Mouse (Mus musculus): Measurements from ENCODE around the gene Nfs1. TPM values are rescaled to one million over a fixed set of nuclear protein-coding genes. Genes with fewer than 3 reads are reported as not detected.
A peak's percentile ranks its signal among the peaks of the same experiment; 100 is the strongest.

Nfs1 gene
- polyA plus RNA-seq, 1 experiment from 2014 or later, result 37.2 TPM

DNA sequence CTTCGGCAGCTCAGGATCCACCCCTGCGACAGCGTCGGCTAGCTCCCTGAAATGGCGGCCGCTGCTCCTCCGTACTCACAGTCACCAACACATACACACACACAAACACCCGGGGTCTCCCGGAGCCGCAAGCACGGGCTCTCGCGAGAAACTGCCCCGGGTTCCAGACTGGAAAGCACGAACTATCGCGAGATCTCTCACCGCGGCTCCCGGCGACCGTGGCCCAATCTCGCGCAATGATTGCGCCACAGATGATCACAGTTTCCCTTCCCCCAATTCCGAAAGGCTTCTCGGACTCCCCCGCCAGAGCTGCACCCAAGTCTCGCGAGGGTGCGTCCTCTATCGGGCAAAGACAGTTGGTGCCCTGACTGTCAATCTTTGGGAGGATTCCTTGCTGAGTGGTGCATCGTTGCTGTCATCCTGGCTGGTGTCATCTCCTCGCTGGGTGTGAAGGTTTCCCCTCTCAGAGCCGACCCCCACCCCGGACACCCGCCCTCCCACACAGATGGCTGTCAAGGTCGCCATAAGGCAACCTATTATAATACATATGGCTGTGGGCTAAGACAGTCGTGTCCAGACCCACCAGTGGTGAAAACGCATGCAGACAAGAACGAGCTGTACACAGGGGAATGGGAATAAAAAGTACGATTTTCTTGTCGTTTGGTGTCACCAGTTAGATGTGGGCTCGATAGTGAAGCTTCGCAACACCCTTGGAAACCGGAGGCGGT is 36.3 kb upstream of the Nfs1 start, which contains the start of gene Rbm39:
Gene Rbm39, minus strand, starts transcription at position 145 of the 728 bp plus-strand sequence.
- H3K27ac ChIP-seq (ENCODE audit: low read depth, low read length), result peak within 1 kb of the TSS; percentile 89
- under 1% methylated on average over 47 of the region's 47 CpGs for WGBS
- H3K9me3 ChIP-seq (ENCODE audit: control insufficient read depth, low read length), result no peaks in the 10 kb centered on the region
- peak within 1 kb of the TSS; percentile 82 for H3K4me2 ChIP-seq
- peak within 1 kb of the TSS; percentile 100 for H3K9ac ChIP-seq (ENCODE audit: low read length)
- H3K27me3 ChIP-seq (ENCODE audit: control insufficient read depth, insufficient read depth, low read length), result no peaks in the 10 kb centered on the region
- H3K36me3 ChIP-seq (ENCODE audit: control insufficient read depth, insufficient read depth, low read length), result peaks cover 12% of the 10 kb centered on the region
- peak; percentile 100 for DNase-seq (ENCODE audit: low spot score, missing footprints)
- peak within 1 kb of the TSS; percentile 90 for H3K4me3 ChIP-seq (ENCODE audit: low read depth, low read length)
- H3K4me1 ChIP-seq (ENCODE audit: control insufficient read depth, insufficient read depth, low read length), result peaks cover 17% of the 10 kb centered on the region
- ATAC-seq (ENCODE audit: low FRiP score), result peak; percentile 96

DNA sequence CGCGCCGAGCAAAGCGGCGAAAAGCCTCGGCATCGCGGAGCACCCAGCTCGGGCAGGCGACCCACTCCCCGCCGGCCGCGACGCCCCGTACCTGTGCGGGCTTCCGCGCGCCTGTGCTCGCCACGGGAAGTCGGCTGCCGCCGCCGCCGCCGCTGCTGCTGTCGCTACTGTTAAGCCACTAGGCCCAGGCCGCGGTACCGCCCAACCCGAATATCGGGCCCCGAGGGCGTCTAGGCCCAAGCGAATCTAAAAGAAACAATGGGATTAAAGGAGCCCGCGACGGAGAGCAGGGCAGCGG is 35.8 kb upstream of the Nfs1 start:
- Histone ChIP-seq H3K27me3 (ENCODE audit: control insufficient read depth, insufficient read depth, low read length) (no peaks in the 10 kb centered on the region), H3K36me3 (ENCODE audit: control insufficient read depth, insufficient read depth, low read length) (peaks cover 12% of the 10 kb centered on the region), H3K4me2 (no peak overlapping the region), H3K4me1 (ENCODE audit: control insufficient read depth, insufficient read depth, low read length) (peaks cover 17% of the 10 kb centered on the region), H3K9me3 (ENCODE audit: control insufficient read depth, low read length) (no peaks in the 10 kb centered on the region), H3K9ac (ENCODE audit: low read length) (peak overlapping the region; percentile 100), H3K4me3 (ENCODE audit: low read depth, low read length) (peak overlapping the region; percentile 90), H3K27ac (ENCODE audit: low read depth, low read length) (peak overlapping the region; percentile 89)
- DNase-seq (ENCODE audit: low spot score, missing footprints), result no peak
- WGBS, result 1% methylated on average over 36 of the region's 41 CpGs
- peak; percentile 50 for ATAC-seq (ENCODE audit: low FRiP score)

DNA sequence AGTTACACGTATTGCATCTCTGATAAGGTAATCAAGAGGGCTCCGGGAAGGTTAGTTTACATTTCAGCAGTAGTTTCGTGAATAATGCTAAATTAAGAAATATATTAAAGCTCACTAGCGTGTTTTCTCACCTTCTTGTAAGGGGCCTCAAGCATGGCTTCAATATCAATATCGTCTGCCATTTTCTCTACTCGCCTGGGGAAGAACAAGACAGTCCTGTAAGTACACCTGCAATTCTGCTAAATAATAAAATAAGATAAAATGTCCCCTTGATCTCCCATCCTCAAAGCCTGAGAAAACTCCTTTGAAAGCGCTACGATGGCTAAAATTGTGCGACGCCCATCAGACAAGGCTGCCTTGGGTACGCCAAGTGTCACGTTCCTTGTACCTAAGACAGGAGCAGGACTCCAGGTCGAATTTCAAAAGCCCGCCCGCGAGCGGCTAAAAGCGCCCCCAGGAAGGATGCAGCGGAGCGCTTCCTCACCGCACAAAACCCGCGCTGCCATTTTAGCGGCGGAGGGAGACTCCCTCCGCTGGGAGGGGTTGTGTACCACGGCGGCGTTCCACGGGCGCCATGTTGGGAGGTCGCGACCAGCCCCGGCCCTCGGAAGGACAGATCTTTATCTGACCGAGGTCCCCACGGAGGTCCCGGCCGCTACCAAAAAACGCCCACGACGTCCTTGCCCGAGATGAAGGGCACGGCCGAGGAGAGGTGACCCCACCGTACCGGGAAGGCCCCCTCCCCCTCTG is 35.2 kb upstream of the Nfs1 start:
- H3K9me3 ChIP-seq (ENCODE audit: control insufficient read depth, low read length), result no peaks in the 10 kb centered on the region
- peak overlapping the region; percentile 89 for H3K27ac ChIP-seq (ENCODE audit: low read depth, low read length)
- WGBS, result 2% methylated on average over 47 of the region's 47 CpGs
- peak overlapping the region; percentile 100 for H3K9ac ChIP-seq (ENCODE audit: low read length)
- peak overlapping the region; percentile 82 for H3K4me2 ChIP-seq
- peaks cover 17% of the 10 kb centered on the region for H3K4me1 ChIP-seq (ENCODE audit: control insufficient read depth, insufficient read depth, low read length)
- H3K27me3 ChIP-seq (ENCODE audit: control insufficient read depth, insufficient read depth, low read length), result no peaks in the 10 kb centered on the region
- peak; percentile 53 for ATAC-seq (ENCODE audit: low FRiP score)
- peak; percentile 97 for DNase-seq (ENCODE audit: low spot score, missing footprints)
- H3K36me3 ChIP-seq (ENCODE audit: control insufficient read depth, insufficient read depth, low read length), result peaks cover 12% of the 10 kb centered on the region
- H3K4me3 ChIP-seq (ENCODE audit: low read depth, low read length), result peak overlapping the region; percentile 90

DNA sequence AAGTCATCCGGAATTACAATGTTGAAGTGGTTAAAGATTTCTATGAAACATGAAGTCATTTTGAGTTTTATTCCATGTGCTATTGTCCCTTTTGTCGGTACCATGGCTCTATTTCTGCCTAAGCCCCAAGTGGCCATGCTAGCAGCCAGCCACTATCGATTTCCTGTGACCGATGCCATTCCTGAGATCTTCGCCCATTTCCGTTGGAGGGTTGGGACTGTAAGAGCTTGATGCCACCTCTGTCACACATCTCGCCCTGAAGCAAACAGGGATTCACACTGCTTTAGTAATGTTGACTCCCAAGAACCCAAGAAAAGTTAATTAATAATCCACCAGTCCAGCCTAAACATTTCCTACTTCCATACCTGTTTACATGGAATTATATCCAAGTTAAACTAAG is 33.7 kb upstream of the Nfs1 start:
- Histone ChIP-seq H3K36me3 (ENCODE audit: control insufficient read depth, insufficient read depth, low read length) (peaks cover 15% of the 10 kb centered on the region), H3K4me3 (ENCODE audit: low read depth, low read length) (no peak overlapping the region), H3K9ac (ENCODE audit: low read length) (no peak overlapping the region), H3K4me1 (ENCODE audit: control insufficient read depth, insufficient read depth, low read length) (peaks cover 17% of the 10 kb centered on the region), H3K27ac (ENCODE audit: low read depth, low read length) (no peak overlapping the region), H3K9me3 (ENCODE audit: control insufficient read depth, low read length) (no peaks in the 10 kb centered on the region), H3K4me2 (peak overlapping the region; percentile 82), H3K27me3 (ENCODE audit: control insufficient read depth, insufficient read depth, low read length) (no peaks in the 10 kb centered on the region)
- no peak for ATAC-seq (ENCODE audit: low FRiP score)
- no peak for DNase-seq (ENCODE audit: low spot score, missing footprints)
- WGBS, result 86% methylated on average over 7 of the region's 7 CpGs

DNA sequence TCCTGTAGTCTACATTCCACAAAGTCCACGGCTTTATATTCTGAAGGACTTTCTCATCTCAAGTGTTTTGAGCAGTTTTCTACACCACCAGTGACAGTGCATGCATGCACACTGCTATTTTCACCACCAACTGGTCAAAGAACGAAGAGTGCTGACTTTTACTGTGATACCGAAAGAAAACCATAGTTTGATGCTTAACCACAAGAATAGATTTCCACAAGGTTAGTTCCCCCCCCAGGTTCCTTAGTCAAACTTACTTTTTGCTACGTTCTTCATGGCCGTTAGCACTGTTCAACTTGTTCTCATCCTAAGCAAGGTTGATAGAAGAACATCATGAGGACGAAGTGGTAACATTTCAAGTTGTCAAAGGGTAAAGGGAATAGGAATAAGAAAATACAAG is 33.1 kb upstream of the Nfs1 start:
- Histone ChIP-seq H3K36me3 (ENCODE audit: control insufficient read depth, insufficient read depth, low read length) (peaks cover 15% of the 10 kb centered on the region), H3K4me2 (no peak overlapping the region), H3K27ac (ENCODE audit: low read depth, low read length) (no peak overlapping the region), H3K9me3 (ENCODE audit: control insufficient read depth, low read length) (no peaks in the 10 kb centered on the region), H3K4me1 (ENCODE audit: control insufficient read depth, insufficient read depth, low read length) (peaks cover 17% of the 10 kb centered on the region), H3K4me3 (ENCODE audit: low read depth, low read length) (no peak overlapping the region), H3K27me3 (ENCODE audit: control insufficient read depth, insufficient read depth, low read length) (no peaks in the 10 kb centered on the region), H3K9ac (ENCODE audit: low read length) (no peak overlapping the region)
- no peak for ATAC-seq (ENCODE audit: low FRiP score)
- DNase-seq (ENCODE audit: low spot score, missing footprints), result no peak
- WGBS, result 91% methylated on average over 6 of the region's 6 CpGs

DNA sequence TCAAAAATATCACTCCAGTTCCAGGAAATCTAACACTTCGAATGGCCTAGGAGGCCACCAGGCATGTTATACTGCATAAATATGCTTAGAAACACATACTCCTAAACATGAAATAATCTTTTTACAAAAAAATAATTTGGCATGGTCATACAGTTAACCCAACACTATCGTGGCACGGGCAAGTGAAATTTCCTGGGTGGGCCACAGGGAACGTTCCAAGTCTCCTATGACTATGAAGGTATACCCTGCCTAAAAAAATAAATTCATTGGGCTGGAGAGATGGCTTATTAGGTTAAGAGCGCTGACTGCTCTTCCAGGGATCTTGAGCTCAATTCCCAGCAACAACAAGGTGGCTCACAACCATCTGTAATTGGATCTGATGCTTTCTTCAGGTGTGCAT is 22.6 kb upstream of the Nfs1 start:
- Histone ChIP-seq H3K9me3 (ENCODE audit: control insufficient read depth, low read length) (no peaks in the 10 kb centered on the region), H3K36me3 (ENCODE audit: control insufficient read depth, insufficient read depth, low read length) (peaks cover 35% of the 10 kb centered on the region), H3K9ac (ENCODE audit: low read length) (no peak overlapping the region), H3K4me2 (no peak overlapping the region), H3K4me3 (ENCODE audit: low read depth, low read length) (no peak overlapping the region), H3K27me3 (ENCODE audit: control insufficient read depth, insufficient read depth, low read length) (no peaks in the 10 kb centered on the region), H3K4me1 (ENCODE audit: control insufficient read depth, insufficient read depth, low read length) (no peaks in the 10 kb centered on the region), H3K27ac (ENCODE audit: low read depth, low read length) (no peak overlapping the region)
- ATAC-seq (ENCODE audit: low FRiP score) (no peak), DNase-seq (ENCODE audit: low spot score, missing footprints) (peak; percentile 82)
- WGBS, result 97% methylated on average over 5 of the region's 5 CpGs

DNA sequence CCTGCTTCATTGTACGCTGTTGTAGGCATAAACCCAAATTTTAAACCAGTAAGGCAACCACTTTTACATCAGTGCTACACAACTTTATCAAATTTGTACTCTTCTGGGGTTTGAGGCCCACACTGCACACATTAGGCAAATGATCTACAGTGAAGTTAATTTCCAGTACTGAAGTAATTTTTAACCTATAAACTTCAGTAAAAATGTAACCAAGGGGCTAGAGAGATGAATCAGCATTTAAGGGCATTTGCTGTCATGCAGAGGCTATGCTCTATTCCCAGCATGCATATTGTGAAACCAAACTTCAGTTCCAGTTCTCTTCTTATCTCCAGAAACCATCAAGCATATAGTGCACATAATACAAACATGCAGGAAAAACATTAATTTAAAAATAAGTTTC is 21.5 kb upstream of the Nfs1 start:
- H3K4me1 ChIP-seq (ENCODE audit: control insufficient read depth, insufficient read depth, low read length), result no peaks in the 10 kb centered on the region
- WGBS, result 98% methylated on average over 1 of the region's 1 CpGs
- H3K27ac ChIP-seq (ENCODE audit: low read depth, low read length), result no peak overlapping the region
- peaks cover 34% of the 10 kb centered on the region for H3K36me3 ChIP-seq (ENCODE audit: control insufficient read depth, insufficient read depth, low read length)
- no peak overlapping the region for H3K9ac ChIP-seq (ENCODE audit: low read length)
- no peak for ATAC-seq (ENCODE audit: low FRiP score)
- H3K4me3 ChIP-seq (ENCODE audit: low read depth, low read length), result no peak overlapping the region
- no peak for DNase-seq (ENCODE audit: low spot score, missing footprints)
- no peak overlapping the region for H3K4me2 ChIP-seq
- no peaks in the 10 kb centered on the region for H3K27me3 ChIP-seq (ENCODE audit: control insufficient read depth, insufficient read depth, low read length)
- H3K9me3 ChIP-seq (ENCODE audit: control insufficient read depth, low read length), result no peaks in the 10 kb centered on the region

DNA sequence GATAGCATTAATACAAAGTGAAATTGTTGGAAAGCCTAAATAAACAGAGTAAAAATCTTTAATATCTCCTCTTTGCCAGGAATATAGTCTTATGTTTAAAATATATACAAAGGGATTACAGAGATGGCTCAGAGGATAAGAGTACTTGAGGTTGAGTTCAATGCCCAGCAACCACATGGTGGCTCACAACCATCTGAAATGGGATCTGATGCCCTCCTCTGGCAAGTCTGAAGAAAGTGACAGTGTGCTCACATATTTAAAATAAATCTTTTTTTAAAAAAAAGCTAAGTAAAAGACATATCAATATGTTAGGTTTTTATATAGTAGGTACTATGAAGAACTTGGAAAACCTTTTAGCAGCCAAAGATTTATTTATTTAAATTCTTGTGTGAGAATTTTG is 7.6 kb upstream of the Nfs1 start:
- Histone ChIP-seq H3K27me3 (ENCODE audit: control insufficient read depth, insufficient read depth, low read length) (no peaks in the 10 kb centered on the region), H3K36me3 (ENCODE audit: control insufficient read depth, insufficient read depth, low read length) (peaks cover 17% of the 10 kb centered on the region), H3K4me2 (no peak overlapping the region), H3K4me3 (ENCODE audit: low read depth, low read length) (no peak overlapping the region), H3K9me3 (ENCODE audit: control insufficient read depth, low read length) (no peaks in the 10 kb centered on the region), H3K27ac (ENCODE audit: low read depth, low read length) (no peak overlapping the region), H3K9ac (ENCODE audit: low read length) (no peak overlapping the region), H3K4me1 (ENCODE audit: control insufficient read depth, insufficient read depth, low read length) (no peaks in the 10 kb centered on the region)
- DNase-seq (ENCODE audit: low spot score, missing footprints) (no peak), ATAC-seq (ENCODE audit: low FRiP score) (no peak)

DNA sequence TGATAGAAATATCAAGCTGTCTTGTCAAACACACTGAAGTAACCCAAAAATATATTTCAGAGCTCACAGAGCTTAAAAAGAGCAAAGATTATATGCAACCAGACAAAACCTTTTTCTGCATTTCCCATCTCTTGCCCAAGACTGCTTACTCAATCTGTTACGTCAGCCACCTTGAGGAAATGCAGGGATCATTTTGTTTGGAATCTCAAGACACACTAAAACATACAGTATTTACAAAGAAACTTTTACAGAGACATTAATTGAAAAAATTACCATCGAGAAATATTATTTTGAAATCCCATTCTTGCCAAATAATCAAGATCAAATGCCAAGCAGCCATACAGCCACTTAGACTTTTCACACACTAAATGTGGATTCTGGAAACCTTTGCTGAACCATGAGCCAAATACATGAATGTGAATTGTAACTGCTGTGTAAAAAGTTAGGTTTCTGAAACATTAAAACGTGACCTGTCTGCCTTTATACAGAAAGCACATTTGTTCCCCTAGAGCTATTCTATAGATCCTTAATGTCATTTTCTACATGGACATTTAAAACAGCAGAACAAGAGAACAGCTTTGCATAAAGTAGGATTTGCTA is 3.4 kb upstream of the Nfs1 start:
- DNase-seq (ENCODE audit: low spot score, missing footprints), result peak; percentile 87
- 91% methylated on average over 3 of the region's 3 CpGs for WGBS
- H3K36me3 ChIP-seq (ENCODE audit: control insufficient read depth, insufficient read depth, low read length), result peaks cover 10% of the 10 kb centered on the region
- no peak overlapping the region for H3K27ac ChIP-seq (ENCODE audit: low read depth, low read length)
- H3K27me3 ChIP-seq (ENCODE audit: control insufficient read depth, insufficient read depth, low read length), result no peaks in the 10 kb centered on the region
- H3K4me3 ChIP-seq (ENCODE audit: low read depth, low read length), result no peak overlapping the region
- no peak overlapping the region for H3K4me2 ChIP-seq
- H3K4me1 ChIP-seq (ENCODE audit: control insufficient read depth, insufficient read depth, low read length), result peaks cover 8% of the 10 kb centered on the region
- H3K9ac ChIP-seq (ENCODE audit: low read length), result no peak overlapping the region
- no peak for ATAC-seq (ENCODE audit: low FRiP score)
- no peaks in the 10 kb centered on the region for H3K9me3 ChIP-seq (ENCODE audit: control insufficient read depth, low read length)

All from midbrain, embryonic 11.5 days (tissue).